Mouse (Mus musculus): ENCODE results near the gene Fgfr1op2. TPM values are rescaled to one million over a fixed set of nuclear protein-coding genes. Genes with fewer than 3 reads are reported as not detected.

The Fgfr1op2 gene
- polyA plus RNA-seq, 1 experiment from 2014 or later = 37.9 TPM

- Histone ChIP-seq H3K36me3 (ENCODE audit: control insufficient read depth, insufficient read depth, low read length) (no peaks in the 10 kb centered on the region), H3K27me3 (ENCODE audit: control insufficient read depth, insufficient read depth, low read depth, low read length) (no peaks in the 10 kb centered on the region), H3K4me3 (ENCODE audit: low read depth, low read length) (peak overlapping the region; percentile 84), H3K4me1 (ENCODE audit: control insufficient read depth, insufficient read depth, low read length) (peaks cover 38% of the 10 kb centered on the region), H3K27ac (ENCODE audit: low read length) (peak overlapping the region; percentile 97), H3K9ac (ENCODE audit: low read depth, low read length) (peak overlapping the region; percentile 92), H3K9me3 (replicated peaks; ENCODE audit: control insufficient read depth, low read length, poor library complexity, severe bottlenecking) (no peaks in the 10 kb centered on the region), H3K4me2 (ENCODE audit: low read length) (peak overlapping the region; percentile 91)
- 17% methylated on average over 7 of the region's 7 CpGs for WGBS
- no peak for ATAC-seq
Measured at GRCm38 (mm10) chr6:146578586-146578985, 1.6 kb downstream of the Fgfr1op2 start.

GRCm38 (mm10) chr6:146580381-146580926, 3.5 kb downstream of the Fgfr1op2 start:
- Histone ChIP-seq H3K27me3 (ENCODE audit: control insufficient read depth, insufficient read depth, low read depth, low read length) (no peaks in the 10 kb centered on the region), H3K9ac (ENCODE audit: low read depth, low read length) (no peak overlapping the region), H3K36me3 (ENCODE audit: control insufficient read depth, insufficient read depth, low read length) (no peaks in the 10 kb centered on the region), H3K4me3 (ENCODE audit: low read depth, low read length) (no peak overlapping the region), H3K9me3 (replicated peaks; ENCODE audit: control insufficient read depth, low read length, poor library complexity, severe bottlenecking) (no peaks in the 10 kb centered on the region), H3K4me1 (ENCODE audit: control insufficient read depth, insufficient read depth, low read length) (peaks cover 26% of the 10 kb centered on the region), H3K27ac (ENCODE audit: low read length) (no peak overlapping the region), H3K4me2 (ENCODE audit: low read length) (no peak overlapping the region)
- no peak for ATAC-seq
- 52% methylated on average over 2 of the region's 2 CpGs for WGBS

- Histone ChIP-seq H3K4me2 (ENCODE audit: low read length) (no peak overlapping the region), H3K9ac (ENCODE audit: low read depth, low read length) (no peak overlapping the region), H3K4me3 (ENCODE audit: low read depth, low read length) (no peak overlapping the region), H3K36me3 (ENCODE audit: control insufficient read depth, insufficient read depth, low read length) (peaks cover 2% of the 10 kb centered on the region; the same call in 1 of the 2 replicates), H3K27ac (ENCODE audit: low read length) (no peak overlapping the region), H3K4me1 (ENCODE audit: control insufficient read depth, insufficient read depth, low read length) (peaks cover 12% of the 10 kb centered on the region), H3K27me3 (ENCODE audit: control insufficient read depth, insufficient read depth, low read depth, low read length) (no peaks in the 10 kb centered on the region), H3K9me3 (replicated peaks; ENCODE audit: control insufficient read depth, low read length, poor library complexity, severe bottlenecking) (no peaks in the 10 kb centered on the region)
- no peak for ATAC-seq
- WGBS = 79% methylated on average over 2 of the region's 2 CpGs
Measured at GRCm38 (mm10) chr6:146583366-146584046, 6.5 kb downstream of the Fgfr1op2 start.

GRCm38 (mm10) chr6:146585134-146585533, 8.1 kb downstream of the Fgfr1op2 start:
- H3K9me3 ChIP-seq (replicated peaks; ENCODE audit: control insufficient read depth, low read length, poor library complexity, severe bottlenecking) = no peaks in the 10 kb centered on the region
- no peak overlapping the region for H3K27ac ChIP-seq (ENCODE audit: low read length)
- no peak overlapping the region for H3K4me2 ChIP-seq (ENCODE audit: low read length)
- H3K36me3 ChIP-seq (ENCODE audit: control insufficient read depth, insufficient read depth, low read length) = peaks cover 11% of the 10 kb centered on the region
- H3K4me3 ChIP-seq (ENCODE audit: low read depth, low read length) = no peak overlapping the region
- no peak overlapping the region for H3K9ac ChIP-seq (ENCODE audit: low read depth, low read length)
- ATAC-seq = no peak
- H3K27me3 ChIP-seq (ENCODE audit: control insufficient read depth, insufficient read depth, low read depth, low read length) = no peaks in the 10 kb centered on the region
- WGBS = 95% methylated on average over 4 of the region's 5 CpGs
- no peaks in the 10 kb centered on the region for H3K4me1 ChIP-seq (ENCODE audit: control insufficient read depth, insufficient read depth, low read length)

GRCm38 (mm10) chr6:146602601-146603000, 25.6 kb downstream of the Fgfr1op2 start:
- ATAC-seq = no peak

GRCm38 (mm10) chr6:146603651-146604050, 26.6 kb downstream of the Fgfr1op2 start:
- WGBS = 82% methylated on average over 10 of the region's 10 CpGs
- peaks cover 41% of the 10 kb centered on the region for H3K36me3 ChIP-seq (ENCODE audit: control insufficient read depth, insufficient read depth, low read length)
- no peak overlapping the region for H3K4me2 ChIP-seq (ENCODE audit: low read length)

More at GRCm38 (mm10) chr6:146602601-146603000, 25.6 kb downstream of the Fgfr1op2 start:
- 81% methylated on average over 4 of the region's 4 CpGs for WGBS
- H3K4me1 ChIP-seq (ENCODE audit: control insufficient read depth, insufficient read depth, low read length) = no peaks in the 10 kb centered on the region
- H3K4me2 ChIP-seq (ENCODE audit: low read length) = no peak overlapping the region
- no peaks in the 10 kb centered on the region for H3K27me3 ChIP-seq (ENCODE audit: control insufficient read depth, insufficient read depth, low read depth, low read length)
- H3K36me3 ChIP-seq (ENCODE audit: control insufficient read depth, insufficient read depth, low read length) = peaks cover 37% of the 10 kb centered on the region
- no peak overlapping the region for H3K9ac ChIP-seq (ENCODE audit: low read depth, low read length)
- no peak overlapping the region for H3K27ac ChIP-seq (ENCODE audit: low read length)
- H3K4me3 ChIP-seq (ENCODE audit: low read depth, low read length) = no peak overlapping the region
- no peaks in the 10 kb centered on the region for H3K9me3 ChIP-seq (replicated peaks; ENCODE audit: control insufficient read depth, low read length, poor library complexity, severe bottlenecking)

GRCm38 (mm10) chr6:146611385-146611784, 34.4 kb downstream of the Fgfr1op2 start:
- H3K36me3 ChIP-seq (ENCODE audit: control insufficient read depth, insufficient read depth, low read length) = peaks cover 24% of the 10 kb centered on the region
- 93% methylated on average over 6 of the region's 6 CpGs for WGBS
- no peak overlapping the region for H3K27ac ChIP-seq (ENCODE audit: low read length)

More at GRCm38 (mm10) chr6:146603651-146604050, 26.6 kb downstream of the Fgfr1op2 start:
- Histone ChIP-seq H3K4me3 (ENCODE audit: low read depth, low read length) (no peak overlapping the region), H3K9ac (ENCODE audit: low read depth, low read length) (no peak overlapping the region), H3K27me3 (ENCODE audit: control insufficient read depth, insufficient read depth, low read depth, low read length) (no peaks in the 10 kb centered on the region), H3K27ac (ENCODE audit: low read length) (no peak overlapping the region), H3K4me1 (ENCODE audit: control insufficient read depth, insufficient read depth, low read length) (no peaks in the 10 kb centered on the region), H3K9me3 (replicated peaks; ENCODE audit: control insufficient read depth, low read length, poor library complexity, severe bottlenecking) (no peaks in the 10 kb centered on the region)
- ATAC-seq = no peak

GRCm38 (mm10) chr6:146611897-146612296, 34.9 kb downstream of the Fgfr1op2 start:
- Histone ChIP-seq H3K27ac (ENCODE audit: low read length) (no peak overlapping the region), H3K4me3 (ENCODE audit: low read depth, low read length) (no peak overlapping the region), H3K9ac (ENCODE audit: low read depth, low read length) (no peak overlapping the region), H3K4me1 (ENCODE audit: control insufficient read depth, insufficient read depth, low read length) (no peaks in the 10 kb centered on the region), H3K36me3 (ENCODE audit: control insufficient read depth, insufficient read depth, low read length) (peaks cover 25% of the 10 kb centered on the region), H3K4me2 (ENCODE audit: low read length) (no peak overlapping the region), H3K9me3 (replicated peaks; ENCODE audit: control insufficient read depth, low read length, poor library complexity, severe bottlenecking) (no peaks in the 10 kb centered on the region), H3K27me3 (ENCODE audit: control insufficient read depth, insufficient read depth, low read depth, low read length) (no peaks in the 10 kb centered on the region)
- ATAC-seq = no peak
- 94% methylated on average over 7 of the region's 7 CpGs for WGBS

More at GRCm38 (mm10) chr6:146611385-146611784, 34.4 kb downstream of the Fgfr1op2 start:
- Histone ChIP-seq H3K9me3 (replicated peaks; ENCODE audit: control insufficient read depth, low read length, poor library complexity, severe bottlenecking) (no peaks in the 10 kb centered on the region), H3K4me1 (ENCODE audit: control insufficient read depth, insufficient read depth, low read length) (no peaks in the 10 kb centered on the region), H3K27me3 (ENCODE audit: control insufficient read depth, insufficient read depth, low read depth, low read length) (no peaks in the 10 kb centered on the region), H3K9ac (ENCODE audit: low read depth, low read length) (no peak overlapping the region), H3K4me3 (ENCODE audit: low read depth, low read length) (no peak overlapping the region), H3K4me2 (ENCODE audit: low read length) (no peak overlapping the region)
- ATAC-seq = no peak

GRCm38 (mm10) chr6:146612736-146613135, 35.7 kb downstream of the Fgfr1op2 start:
- H3K27ac ChIP-seq (ENCODE audit: low read length) = no peak overlapping the region
- no peaks in the 10 kb centered on the region for H3K27me3 ChIP-seq (ENCODE audit: control insufficient read depth, insufficient read depth, low read depth, low read length)
- no peak overlapping the region for H3K4me3 ChIP-seq (ENCODE audit: low read depth, low read length)
- H3K9ac ChIP-seq (ENCODE audit: low read depth, low read length) = no peak overlapping the region
- WGBS = 88% methylated on average over 5 of the region's 5 CpGs
- ATAC-seq = no peak
- no peaks in the 10 kb centered on the region for H3K9me3 ChIP-seq (replicated peaks; ENCODE audit: control insufficient read depth, low read length, poor library complexity, severe bottlenecking)
- H3K36me3 ChIP-seq (ENCODE audit: control insufficient read depth, insufficient read depth, low read length) = peaks cover 19% of the 10 kb centered on the region
- no peak overlapping the region for H3K4me2 ChIP-seq (ENCODE audit: low read length)
- no peaks in the 10 kb centered on the region for H3K4me1 ChIP-seq (ENCODE audit: control insufficient read depth, insufficient read depth, low read length)

All from midbrain, embryonic 16.5 days (tissue).